Mouse (Mus musculus): ENCODE results near the gene Lnx1.

Gene Lnx1

DNA sequence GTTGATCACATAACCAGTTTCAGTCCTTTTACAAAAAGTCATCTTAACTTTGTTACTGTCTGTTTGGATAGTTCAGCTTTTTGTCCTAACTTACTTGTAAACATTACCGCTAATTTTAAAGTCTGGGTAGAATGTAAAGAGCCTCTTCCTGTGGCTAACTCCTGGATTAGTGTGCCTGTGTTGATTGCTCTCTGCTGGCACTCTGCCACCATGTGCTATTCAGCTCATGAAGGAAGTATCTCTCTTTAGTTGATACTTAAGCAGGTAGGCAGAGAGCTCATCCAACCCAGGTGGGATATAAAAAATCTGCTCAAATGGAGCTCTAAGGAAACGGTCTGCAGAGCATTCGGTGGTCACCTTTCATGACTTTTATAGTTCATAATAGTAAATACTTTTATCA lies 101.5 kb downstream of the Lnx1 start:
- no peak for DNase-seq

DNA sequence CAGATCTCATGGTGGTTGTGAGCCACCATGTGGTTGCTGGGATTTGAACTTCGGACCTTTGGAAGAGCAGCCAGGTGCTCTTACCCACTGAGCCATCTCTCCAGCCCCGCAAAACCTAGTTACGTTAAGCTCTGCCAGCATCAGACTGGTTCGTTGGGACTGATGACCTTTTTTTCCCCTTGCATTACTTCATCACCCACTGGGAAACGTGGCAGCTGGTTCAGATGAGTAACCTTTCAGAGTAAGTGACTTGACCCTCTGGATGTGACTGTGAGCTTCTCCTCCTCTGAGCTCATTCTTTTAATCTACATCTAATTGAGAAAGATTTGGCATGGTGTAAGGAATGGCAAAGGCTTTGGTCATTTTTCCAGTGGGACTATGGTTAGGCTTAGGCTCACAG lies 102.7 kb downstream of the Lnx1 start:
- DNase-seq, result no peak

DNA sequence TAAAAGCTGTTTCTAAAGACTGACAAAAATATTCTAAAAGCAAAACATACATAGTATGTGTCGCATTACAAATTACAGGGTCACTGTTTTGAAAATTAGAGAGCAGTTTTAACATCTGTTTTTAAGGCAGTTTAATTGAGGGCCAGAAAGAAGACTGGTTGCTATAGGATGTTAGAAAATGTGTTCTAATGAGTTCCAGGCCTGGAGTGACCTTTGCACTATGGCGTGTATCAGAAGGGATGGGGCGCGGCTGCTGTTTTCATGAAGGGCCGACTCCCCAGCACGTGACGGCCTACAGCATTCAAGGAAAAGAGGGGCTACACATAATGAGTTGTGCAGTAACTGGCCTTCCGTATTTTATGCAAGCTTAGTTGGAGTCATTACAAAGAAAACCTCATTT lies 109.6 kb downstream of the Lnx1 start:
- no peak for DNase-seq

- DNase-seq, result no peak
These were observed 111.3 kb downstream of the Lnx1 start for GRCm38 (mm10) chr5:74591413-74591812.

DNA sequence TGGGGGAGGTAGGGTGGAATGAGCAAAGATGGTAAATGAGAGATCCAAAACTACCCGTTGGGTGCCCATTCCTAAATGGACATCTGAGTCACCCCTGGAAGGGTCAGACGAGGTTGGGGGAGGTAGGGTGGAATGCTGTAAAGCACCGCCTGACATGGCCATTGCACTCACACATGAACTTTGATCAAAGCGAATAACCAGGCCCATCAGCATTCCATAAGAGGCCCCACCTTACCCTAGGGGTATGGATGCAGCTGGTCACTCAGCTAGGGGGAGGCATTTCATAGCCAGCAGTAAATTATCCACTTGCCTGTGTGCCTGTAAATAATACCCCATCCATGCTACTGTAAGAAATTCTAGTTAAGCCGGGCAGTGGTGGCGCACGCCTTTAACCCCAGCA lies 113.6 kb downstream of the Lnx1 start:
- no peak for DNase-seq

- DNase-seq, result no peak
These were observed 130.9 kb downstream of the Lnx1 start for GRCm38 (mm10) chr5:74571767-74572166.

DNA sequence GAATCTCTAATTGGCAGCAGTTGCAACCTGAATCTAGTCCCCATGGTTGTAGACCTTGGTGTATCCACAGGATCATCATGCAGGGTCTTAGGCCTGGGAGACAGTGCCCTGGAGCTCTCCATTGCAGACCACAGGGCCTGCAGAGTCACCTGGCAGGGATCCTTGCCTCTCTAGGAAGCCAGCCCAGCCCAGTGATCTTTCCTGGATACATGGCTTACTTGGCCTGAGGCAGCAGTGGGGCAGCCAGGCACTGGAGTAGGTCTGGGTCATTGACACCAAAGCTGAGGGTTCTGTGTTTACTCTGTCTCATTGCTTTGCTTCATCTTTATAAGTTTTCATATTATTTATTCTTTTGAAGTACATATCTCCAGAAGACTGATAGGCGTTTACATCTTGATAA lies 141.6 kb downstream of the Lnx1 start:
- no peak for DNase-seq

- DNase-seq, result no peak
These were observed 153.1 kb downstream of the Lnx1 start for GRCm38 (mm10) chr5:74549566-74549965.

- DNase-seq, result no peak
These were observed 157.1 kb downstream of the Lnx1 start for GRCm38 (mm10) chr5:74545606-74546005.

Data from cerebellum, adult 8-10 months (tissue).